Mouse (Mus musculus) heart, postnatal 10 days (tissue): Measurements from ENCODE around the gene H2-Ob. TPM values are rescaled to one million over a fixed set of nuclear protein-coding genes. Genes with fewer than 3 reads are reported as not detected.
A peak's percentile ranks its signal among the peaks of the same experiment; 100 is the strongest.

Experiments used
- DNase-seq, 2 experiments: peaks; one replicate each; pipeline ENCODE4 v3.0.0; 2021
- intact Hi-C: fragments of 180-260 bp; cut with DNase I; formaldehyde crosslinking; loops from one replicate; pipeline ENCODE4 v1.15.1; 2025
- total RNA-seq, 2 experiments: library from RNA; stranded (reverse); gene quantifications; 2 replicates each; pipeline ENCODE4 v1.2.3; 2021

Gene H2-Ob
- total RNA-seq, 2 experiments from 2014 or later = 0.77 to 0.92 TPM

DNA sequence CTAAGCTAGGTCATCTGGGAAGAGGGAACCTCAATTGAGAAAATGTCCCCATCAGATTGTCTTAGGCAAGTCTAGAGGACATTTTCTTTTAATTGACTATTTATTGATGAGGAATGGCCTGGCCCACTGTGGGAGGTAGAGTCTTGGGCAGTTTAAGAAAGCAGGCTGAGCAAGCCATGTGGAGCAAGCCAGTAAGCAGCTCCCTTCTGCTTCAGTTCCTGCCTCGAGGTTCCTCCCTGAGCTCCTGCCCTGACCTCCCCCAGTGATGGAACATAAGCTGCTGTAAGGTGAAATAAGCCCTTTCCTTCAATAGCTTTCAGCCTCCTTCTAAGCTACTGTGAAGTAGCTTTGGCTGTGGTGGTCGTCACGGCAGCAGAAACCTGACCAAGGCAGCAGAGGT is 962 bp upstream of the H2-Ob start:
- intact Hi-C loops = loop anchor here (5.0 to 10.0 kb wide), 2 partner anchors 133 to 160 kb away; no protein-coding TSS in a partner anchor
- DNase-seq = no peak

- intact Hi-C loops = loop anchor here (5.0 to 10.0 kb wide), 2 partner anchors 135 to 162 kb away; no protein-coding TSS in a partner anchor
- no peak for DNase-seq
These were observed 918 bp downstream of the H2-Ob start for GRCm38 (mm10) chr17:34239601-34240041.

DNA sequence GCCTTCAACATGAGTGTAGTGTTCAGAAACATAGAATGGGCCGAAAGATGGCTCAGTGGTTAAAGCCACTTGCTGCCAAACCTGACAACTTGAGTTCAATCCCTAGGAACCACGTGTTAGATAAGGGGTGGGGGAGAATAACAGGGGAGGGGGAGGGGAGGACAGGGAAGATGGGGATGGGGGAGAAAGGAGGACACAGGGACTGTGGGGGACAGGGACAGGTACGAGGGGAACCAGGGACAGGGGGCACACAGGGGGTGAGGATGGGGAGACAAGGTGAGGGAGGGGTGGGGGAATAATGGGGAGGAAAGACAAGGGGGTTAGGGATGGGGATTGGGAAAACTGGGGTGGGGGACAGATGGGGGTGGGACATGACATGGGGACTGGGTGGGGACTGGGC is 1.7 kb downstream of the H2-Ob start:
- intact Hi-C loops = no loop called here
- no peak for DNase-seq

DNA sequence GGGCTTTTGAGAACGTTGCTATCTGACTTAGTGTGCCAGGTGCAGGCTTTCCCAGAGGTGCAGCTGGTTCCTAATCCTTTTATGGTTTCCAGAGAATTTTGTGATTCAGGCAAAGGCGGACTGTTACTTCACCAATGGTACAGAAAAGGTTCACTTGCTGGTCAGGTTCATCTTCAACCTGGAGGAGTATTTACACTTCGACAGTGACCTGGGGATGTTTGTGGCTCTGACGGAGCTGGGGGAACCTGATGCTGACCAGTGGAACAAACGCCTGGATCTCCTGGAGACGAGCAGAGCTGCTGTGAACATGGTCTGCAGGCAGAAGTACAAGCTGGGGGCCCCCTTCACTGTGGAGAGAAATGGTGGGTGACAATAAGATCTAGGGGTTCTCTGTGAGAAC is 2.2 kb downstream of the H2-Ob start:
- intact Hi-C loops = no loop called here
- no peak for DNase-seq

DNA sequence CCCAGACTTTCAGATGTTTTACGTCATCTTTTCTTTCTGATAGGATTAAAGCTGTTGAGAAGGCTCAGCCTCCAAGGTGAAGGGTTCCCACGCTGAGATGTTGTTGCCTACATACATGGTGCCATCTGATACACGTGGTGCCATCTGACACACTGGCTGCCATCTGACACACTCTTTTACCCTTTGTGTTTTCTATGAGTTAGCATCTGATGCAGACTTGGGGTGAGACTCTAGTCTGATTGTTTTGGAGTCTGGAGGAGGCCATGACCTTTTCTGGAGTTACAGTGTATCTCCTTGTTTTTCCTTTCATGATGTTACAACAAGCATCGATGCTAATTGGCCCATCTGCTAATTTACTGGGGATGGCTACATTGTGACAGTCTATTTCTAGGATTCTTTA is 6.0 kb downstream of the H2-Ob start:
- intact Hi-C loops = loop anchor here (5.0 kb wide), 1 partner anchor 168 kb away; no protein-coding TSS in a partner anchor
- no peak for DNase-seq

- DNase-seq = no peak
- intact Hi-C loops = loop anchor here (5.0 kb wide), 1 partner anchor 165 kb away; no protein-coding TSS in a partner anchor
These were observed 8.3 kb downstream of the H2-Ob start for GRCm38 (mm10) chr17:34247047-34247446.

GRCm38 (mm10) chr17:34248764-34249163 is 10.1 kb downstream of the H2-Ob start:
- intact Hi-C loops = loop anchor here (5.0 kb wide), 1 partner anchor 164 kb away; no protein-coding TSS in a partner anchor
- DNase-seq = no peak

- intact Hi-C loops = loop anchor here (5.0 kb wide), 1 partner anchor 163 kb away; no protein-coding TSS in a partner anchor
- no peak for DNase-seq
These were observed 10.7 kb downstream of the H2-Ob start for GRCm38 (mm10) chr17:34249361-34249760.

DNA sequence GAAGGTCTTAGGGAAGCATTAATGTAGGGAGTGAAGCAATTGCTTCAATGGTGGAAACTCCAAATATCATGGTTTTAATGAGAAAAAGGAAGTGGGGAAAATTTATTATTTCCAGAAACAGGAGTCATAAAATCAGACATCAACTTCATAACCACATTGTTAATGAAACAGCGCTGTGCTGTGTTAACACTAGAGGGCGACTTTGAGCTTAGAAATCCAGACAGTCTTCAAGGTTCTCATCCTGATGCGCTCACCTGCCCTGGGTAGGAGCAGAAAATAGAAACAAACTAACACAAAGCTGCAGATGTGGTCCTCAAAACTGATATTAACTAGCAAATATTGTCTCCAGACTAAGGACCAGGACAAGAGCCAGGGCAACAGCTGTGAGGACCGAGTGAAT is 11.2 kb downstream of the H2-Ob start:
- peak; percentile 48 to 65 for DNase-seq
- intact Hi-C loops = loop anchor here (1.0 to 5.0 kb wide), 3 partner anchors 63 to 162 kb away; no protein-coding TSS in a partner anchor

DNA sequence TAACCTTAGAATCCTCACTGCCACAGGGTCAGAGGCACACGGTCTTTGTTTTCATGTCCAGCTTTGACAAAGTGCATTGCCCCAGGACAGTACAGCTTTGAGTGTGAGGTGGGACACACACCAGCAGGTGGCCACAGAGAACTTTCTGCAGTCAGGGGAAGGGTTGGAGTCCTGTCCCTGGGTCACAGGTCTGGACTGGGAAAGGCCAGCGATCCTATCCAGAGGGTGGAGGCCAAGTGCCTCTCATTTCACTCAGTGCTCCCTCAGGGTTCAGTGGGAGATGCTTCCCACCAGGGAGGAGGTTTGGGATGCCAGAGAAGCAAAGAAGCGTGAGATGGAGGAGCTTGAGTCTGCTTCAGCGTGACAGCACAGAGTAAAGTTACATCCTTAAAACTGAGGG is 13.0 kb downstream of the H2-Ob start:
- intact Hi-C loops = no loop called here

GRCm38 (mm10) chr17:34256501-34256900 is 17.8 kb downstream of the H2-Ob start:
- intact Hi-C loops = no loop called here
- DNase-seq = no peak

More for the DNA sequence above, 13.0 kb downstream of the H2-Ob start:
- DNase-seq = no peak

DNA sequence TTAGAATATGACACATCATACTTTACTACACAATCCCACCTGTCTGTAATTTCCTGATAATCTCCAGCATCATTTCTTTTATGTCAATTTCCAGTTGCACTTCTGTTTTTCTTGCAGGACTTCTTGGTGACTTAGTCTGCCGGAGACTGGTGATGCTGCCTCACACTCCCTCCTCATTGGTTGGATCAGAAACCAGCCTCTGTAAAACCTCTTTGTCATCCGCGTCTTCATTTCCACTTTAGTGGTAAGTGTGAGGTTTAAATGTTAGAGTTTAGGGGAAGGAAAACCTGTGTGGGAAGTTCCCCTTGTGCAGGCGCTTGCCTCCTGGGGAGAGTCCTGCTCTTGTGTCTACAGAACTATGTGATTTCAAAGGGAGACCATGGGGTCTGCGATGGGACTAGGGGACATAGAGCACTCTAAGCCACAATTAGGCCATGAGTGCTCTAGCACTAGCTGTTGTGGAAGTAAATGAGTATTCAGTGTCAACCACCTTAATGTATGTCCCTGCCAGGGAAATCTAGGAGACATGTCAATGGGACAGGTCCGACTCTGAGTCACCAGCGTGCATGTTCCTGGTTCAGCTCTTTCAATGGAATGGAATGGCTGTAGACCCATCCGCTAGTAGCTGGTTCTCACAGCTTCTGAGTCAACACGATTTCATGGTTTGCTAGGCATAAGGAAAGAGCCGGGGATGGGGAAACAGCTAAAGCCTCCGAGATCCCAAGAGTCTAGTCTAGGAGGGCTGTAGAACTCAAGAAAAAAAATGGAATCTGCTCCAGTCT is 19.1 kb downstream of the H2-Ob start, which contains the start of gene H2-Ab1:
Gene H2-Ab1 (plus strand): TSS at position 96 of the 782 bp plus-strand sequence.
- intact Hi-C loops = no loop called here
- DNase-seq = peak; percentile 81 to 91

GRCm38 (mm10) chr17:34260551-34260950 is 21.8 kb downstream of the H2-Ob start:
- no peak for DNase-seq
- intact Hi-C loops = no loop called here

GRCm38 (mm10) chr17:34261502-34261901 is 22.8 kb downstream of the H2-Ob start:
- peak; percentile 81 to 88 for DNase-seq
- intact Hi-C loops = no loop called here

- intact Hi-C loops = no loop called here
- peak; percentile 82 to 87 for DNase-seq
These were observed 24.4 kb downstream of the H2-Ob start for GRCm38 (mm10) chr17:34263068-34263467.

- no peak for DNase-seq
These were observed 25.2 kb downstream of the H2-Ob start for GRCm38 (mm10) chr17:34263811-34264371.

GRCm38 (mm10) chr17:34264452-34265351 is 26.0 kb downstream of the H2-Ob start:
- intact Hi-C loops = no loop called here
- DNase-seq = peak in 1 of 2 experiments; percentile 23

More at GRCm38 (mm10) chr17:34263811-34264371, 25.2 kb downstream of the H2-Ob start:
- intact Hi-C loops = no loop called here

GRCm38 (mm10) chr17:34268262-34268661 is 29.6 kb downstream of the H2-Ob start:
- DNase-seq = no peak
- intact Hi-C loops = no loop called here

GRCm38 (mm10) chr17:34268748-34269147 is 30.0 kb downstream of the H2-Ob start:
- intact Hi-C loops = no loop called here

GRCm38 (mm10) chr17:34269817-34270216 is 31.1 kb downstream of the H2-Ob start:
- DNase-seq = no peak
- intact Hi-C loops = no loop called here

More at GRCm38 (mm10) chr17:34268748-34269147, 30.0 kb downstream of the H2-Ob start:
- no peak for DNase-seq
